Mouse (Mus musculus) MEL (cell line): ENCODE results near the gene Tlk1. TPM values are rescaled to one million over a fixed set of nuclear protein-coding genes. Genes with fewer than 3 reads are reported as not detected.

ENCODE experiments used
- DNase-seq: peaks from one replicate; pipeline ENCODE4 v3.0.0; 2011; ENCODE audit warnings: low read depth, low spot score
- H3K27ac ChIP-seq: 2 replicates; pipeline ENCODE4 v1.5.1; 2012; ENCODE audit warnings: low read depth, mild to moderate bottlenecking, control low read depth, low read length, moderate library complexity; ENCODE audit not compliant: control insufficient read depth
- H3K27me3 ChIP-seq, 2 experiments: fragments of 150-350 bp in 1 of 2; sonication (generic) in 1 of 2; 2 replicates each; pipeline ENCODE4 v1.6.1; 2012; ENCODE audit warnings: low read length in 2 of 2, mild to moderate bottlenecking in 2 of 2, improper control_type of control experiment in 1 of 2, moderate library complexity in 1 of 2; ENCODE audit not compliant: insufficient read depth in 2 of 2, control insufficient read depth in 1 of 2
- H3K36me3 ChIP-seq, 2 experiments: 2 replicates each; pipeline ENCODE4 v1.6.1; 2012 to 2014; ENCODE audit warnings: low read length in 2 of 2, improper control_type of control experiment in 1 of 2, inconsistent platforms in 1 of 2, mild to moderate bottlenecking in 1 of 2; ENCODE audit not compliant: insufficient read depth in 2 of 2, control insufficient read depth in 1 of 2
- H3K4me1 ChIP-seq, 2 experiments: fragments of 150-350 bp in 1 of 2; sonication (generic) in 1 of 2; 2 replicates each; pipeline ENCODE4 v1.6.1; 2012; ENCODE audit warnings: low read length in 2 of 2, improper control_type of control experiment in 1 of 2, mild to moderate bottlenecking in 1 of 2; ENCODE audit not compliant: insufficient read depth in 2 of 2, control insufficient read depth in 1 of 2
- H3K4me3 ChIP-seq, 2 experiments: fragments of 150-350 bp in 1 of 2; sonication (generic) in 1 of 2; 2 replicates each; pipeline ENCODE4 v1.5.1; 2012; ENCODE audit warnings: low read depth in 2 of 2, low read length in 2 of 2, mild to moderate bottlenecking in 2 of 2, moderate library complexity in 2 of 2, control low read depth in 1 of 2, improper control_type of control experiment in 1 of 2; ENCODE audit not compliant: control insufficient read depth in 1 of 2, insufficient read depth in 1 of 2
- H3K79me2 ChIP-seq: 2 replicates; pipeline ENCODE4 v1.6.1; 2012; ENCODE audit warnings: mild to moderate bottlenecking, low read length, moderate library complexity; ENCODE audit not compliant: control insufficient read depth, poor library complexity, insufficient read depth
- H3K9ac ChIP-seq: 2 replicates; pipeline ENCODE4 v1.6.1; 2012; ENCODE audit warnings: low read depth, mild to moderate bottlenecking, control low read depth, low read length, moderate library complexity; ENCODE audit not compliant: control insufficient read depth, poor library complexity, severe bottlenecking
- H3K9me3 ChIP-seq: fragments of 150-350 bp; sonication (generic); replicated peaks from 2 replicates; pipeline ENCODE4 v1.6.1; 2012; ENCODE audit warnings: mild to moderate bottlenecking, low read length, improper control_type of control experiment, moderate library complexity; ENCODE audit not compliant: insufficient read depth
- BHLHE40 ChIP-seq: IDR thresholded peaks from 2 replicates; pipeline ENCODE4 v1.6.1; 2012; ENCODE audit warnings: low read depth, mild to moderate bottlenecking, inconsistent platforms, low read length, improper control_type of control experiment, borderline replicate concordance
- CHD1 ChIP-seq: IDR thresholded peaks from 2 replicates; pipeline ENCODE4 v1.6.1; 2012; ENCODE audit warnings: low read depth, mild to moderate bottlenecking, inconsistent platforms, low read length, improper control_type of control experiment
- CHD2 ChIP-seq: IDR thresholded peaks from 2 replicates; pipeline ENCODE4 v1.6.1; 2011; ENCODE audit warnings: low read length, improper control_type of control experiment
- ELF1 ChIP-seq: IDR thresholded peaks from 2 replicates; pipeline ENCODE4 v1.6.1; 2014; ENCODE audit warnings: low read depth, mild to moderate bottlenecking, inconsistent platforms, low read length, improper control_type of control experiment, moderate library complexity
- EP300 ChIP-seq, 2 experiments: IDR thresholded peaks; 2 replicates each; pipeline ENCODE4 v1.6.1; 2011; ENCODE audit warnings: improper control_type of control experiment in 2 of 2, low read length in 2 of 2, low read depth in 1 of 2, mild to moderate bottlenecking in 1 of 2
- ETS1 ChIP-seq: IDR thresholded peaks from 2 replicates; pipeline ENCODE4 v1.6.1; 2012; ENCODE audit warnings: low read depth, mild to moderate bottlenecking, inconsistent platforms, low read length, improper control_type of control experiment, moderate library complexity
- GATA1 ChIP-seq: IDR thresholded peaks from 2 replicates; pipeline ENCODE4 v1.6.1; 2011; ENCODE audit warnings: low read depth, low read length, improper control_type of control experiment
- HCFC1 ChIP-seq: IDR thresholded peaks from 2 replicates; pipeline ENCODE4 v1.6.1; 2012; ENCODE audit warnings: low read depth, mild to moderate bottlenecking, inconsistent platforms, low read length, improper control_type of control experiment, moderate library complexity
- JUND ChIP-seq: IDR thresholded peaks from 2 replicates; pipeline ENCODE4 v1.6.1; 2011; ENCODE audit warnings: low read depth, mild to moderate bottlenecking, improper control_type of control experiment, low read length
- KAT2A ChIP-seq: conservative IDR thresholded peaks from 2 replicates; pipeline ENCODE4 v1.6.1; 2012; ENCODE audit warnings: low read depth, low read length, improper control_type of control experiment, inconsistent platforms
- MAFK ChIP-seq: IDR thresholded peaks from 2 replicates; pipeline ENCODE4 v1.6.1; 2011; ENCODE audit warnings: low read depth, mild to moderate bottlenecking, low read length, improper control_type of control experiment, borderline replicate concordance
- MAX ChIP-seq: IDR thresholded peaks from 2 replicates; pipeline ENCODE4 v1.6.1; 2011; ENCODE audit warnings: low read length, improper control_type of control experiment
- MAZ ChIP-seq: IDR thresholded peaks from 2 replicates; pipeline ENCODE4 v1.6.1; 2012; ENCODE audit warnings: low read depth, mild to moderate bottlenecking, inconsistent platforms, low read length, improper control_type of control experiment
- MYB ChIP-seq: IDR thresholded peaks from 2 replicates; pipeline ENCODE4 v1.6.1; 2011; ENCODE audit warnings: mild to moderate bottlenecking, low read depth, low read length, improper control_type of control experiment
- MYC ChIP-seq: IDR thresholded peaks from 2 replicates; pipeline ENCODE4 v1.6.1; 2011; ENCODE audit warnings: low read depth, mild to moderate bottlenecking, low read length, improper control_type of control experiment, moderate library complexity
- NRF1 ChIP-seq: IDR thresholded peaks from 2 replicates; pipeline ENCODE4 v1.6.1; 2014; ENCODE audit warnings: low read depth, mild to moderate bottlenecking, inconsistent platforms, low read length, improper control_type of control experiment, moderate library complexity; ENCODE audit not compliant: poor library complexity, insufficient read depth, severe bottlenecking
- POLR2AphosphoS2 ChIP-seq: IDR thresholded peaks from 2 replicates; pipeline ENCODE4 v1.6.1; 2011; ENCODE audit warnings: low read length, improper control_type of control experiment
- RCOR1 ChIP-seq: IDR thresholded peaks from 2 replicates; pipeline ENCODE4 v1.6.1; 2012; ENCODE audit warnings: low read depth, mild to moderate bottlenecking, inconsistent platforms, low read length, improper control_type of control experiment
- SIN3A ChIP-seq: IDR thresholded peaks from 2 replicates; pipeline ENCODE4 v1.6.1; 2012; ENCODE audit warnings: low read length, improper control_type of control experiment, inconsistent platforms
- SMC3 ChIP-seq: IDR thresholded peaks from 2 replicates; pipeline ENCODE4 v1.6.1; 2011; ENCODE audit warnings: low read depth, low read length, improper control_type of control experiment
- TAL1 ChIP-seq: IDR thresholded peaks from 2 replicates; pipeline ENCODE4 v1.6.1; 2012; ENCODE audit warnings: mild to moderate bottlenecking, inconsistent platforms, low read length, moderate library complexity, mixed read lengths
- USF2 ChIP-seq, 2 experiments: IDR thresholded peaks; 2 replicates each; pipeline ENCODE4 v1.6.1; 2011 to 2012; ENCODE audit warnings: improper control_type of control experiment in 2 of 2, low read length in 2 of 2, borderline replicate concordance in 1 of 2, inconsistent platforms in 1 of 2, low read depth in 1 of 2, mild to moderate bottlenecking in 1 of 2; ENCODE audit not compliant: insufficient read depth in 1 of 2
- ZC3H11A ChIP-seq: IDR thresholded peaks from 2 replicates; pipeline ENCODE4 v1.6.1; 2012; ENCODE audit warnings: low read depth, mild to moderate bottlenecking, inconsistent platforms, low read length, improper control_type of control experiment
- ZKSCAN1 ChIP-seq: IDR thresholded peaks from 2 replicates; pipeline ENCODE4 v1.6.1; 2012; ENCODE audit warnings: low read depth, mild to moderate bottlenecking, inconsistent platforms, low read length, improper control_type of control experiment, moderate library complexity
- ZMIZ1 ChIP-seq: IDR thresholded peaks from 2 replicates; pipeline ENCODE4 v1.6.1; 2012; ENCODE audit warnings: low read depth, mild to moderate bottlenecking, inconsistent platforms, low read length, improper control_type of control experiment, moderate library complexity
- ZNF384 ChIP-seq: IDR thresholded peaks from 2 replicates; pipeline ENCODE4 v1.6.1; 2012; ENCODE audit warnings: low read depth, mild to moderate bottlenecking, inconsistent platforms, low read length, improper control_type of control experiment
- polyA plus RNA-seq, 2 experiments: library from polyadenylated mRNA; stranded (reverse) in 1 of 2; unstranded in 1 of 2; fragments of >175 nt in 1 of 2; fragments of >200 nt in 1 of 2; gene quantifications; 2 replicates each; pipeline versions ENCODE4 v1.2.1 to v1.2.4; 2012; ENCODE audit warnings: low replicate concordance in 2 of 2, low read depth in 1 of 2; ENCODE audit not compliant: insufficient read length in 2 of 2, insufficient read depth in 1 of 2, missing spikeins in 1 of 2
- total RNA-seq: library from RNA; depleted of rRNA; stranded (reverse); fragments of 300-350 nt; gene quantifications from 2 replicates; pipeline ENCODE4 v1.2.3, GENCODE M21; 2012

Tlk1 gene
- total and polyA plus RNA-seq, 3 experiments, result 20.5 to 57.0 (median 56.6) TPM

GRCm38 (mm10) chr2:70789331-70789730 is 36.2 kb downstream of the Tlk1 start (continued):
- TF ChIP-seq SIN3A (no peak; the same call in 1 of the 2 replicates), MAFK (no peak), BHLHE40 (no peak), SMC3 (no peak), ZMIZ1 (no peak), KAT2A (no peak), TAL1 (no peak)

- no peak for DNase-seq
- peaks cover 11 to 12% of the 10 kb centered on the region in 2 experiments for H3K36me3 ChIP-seq
Measured at GRCm38 (mm10) chr2:70784447-70784846, 41.1 kb downstream of the Tlk1 start.

GRCm38 (mm10) chr2:70783504-70783903 is 42.0 kb downstream of the Tlk1 start:
- no peak overlapping the region for H3K4me3 ChIP-seq
- no peaks in the 10 kb centered on the region for H3K9me3 ChIP-seq
- no peak for DNase-seq
- TF ChIP-seq MYC (no peak), SIN3A (no peak), ZMIZ1 (no peak), ZKSCAN1 (no peak), JUND (no peak), ZC3H11A (no peak), ETS1 (no peak), MYB (no peak), CHD2 (no peak), MAZ (no peak), MAX (no peak)
- TF ChIP-seq, all 39 proteins: peak for 0
- H3K9ac ChIP-seq, result no peak overlapping the region
- H3K79me2 ChIP-seq, result peaks cover 19% of the 10 kb centered on the region
- no peaks in the 10 kb centered on the region for H3K27me3 ChIP-seq
- peaks cover 0 to 2% of the 10 kb centered on the region in 2 experiments; a peak in 1 of 4 replicates for H3K4me1 ChIP-seq
- peaks cover 3 to 12% of the 10 kb centered on the region in 2 experiments for H3K36me3 ChIP-seq
- H3K27ac ChIP-seq, result no peak overlapping the region

More at GRCm38 (mm10) chr2:70784447-70784846, 41.1 kb downstream of the Tlk1 start:
- H3K27ac ChIP-seq, result no peak overlapping the region
- no peak for TF ChIP-seq EP300 (IDR thresholded peaks at IDR 0.05; ENCODE audit: low read depth in 1 of 2, low read length in 2 of 2)
- no peak for TF ChIP-seq ETS1
- no peak for TF ChIP-seq CHD2
- TF ChIP-seq MAX, result no peak
- no peak for TF ChIP-seq USF2 (IDR thresholded peaks at IDR 0.05; ENCODE audit: borderline replicate concordance in 1 of 2, insufficient read depth in 1 of 2, low read depth in 1 of 2, low read length in 2 of 2)
- TF ChIP-seq NRF1, result no peak
- no peak for TF ChIP-seq SMC3
- no peak for TF ChIP-seq MAZ
- TF ChIP-seq ZNF384, result no peak
- TF ChIP-seq ZC3H11A, result no peak
- no peak for TF ChIP-seq GATA1
- TF ChIP-seq POLR2AphosphoS2, result no peak
- TF ChIP-seq HCFC1, result no peak
- TF ChIP-seq ELF1, result no peak
- no peak for TF ChIP-seq CHD1
- no peak for TF ChIP-seq TAL1
- TF ChIP-seq RCOR1, result no peak
- no peaks in the 10 kb centered on the region for H3K9me3 ChIP-seq
- no peak overlapping the region for H3K9ac ChIP-seq
- no peak overlapping the region for H3K4me3 ChIP-seq
- no peaks in the 10 kb centered on the region for H3K27me3 ChIP-seq
- peaks cover 25% of the 10 kb centered on the region for H3K79me2 ChIP-seq
- H3K4me1 ChIP-seq, result peaks cover 0 to 10% of the 10 kb centered on the region in 2 experiments; a peak in 2 of 4 replicates
